In genomic region chr2:166084964-166085363, GRCm38 (mm10) we compare ENCODE assay signal across 8 mouse cellular contexts.
DNase-seq lines count a peak whose midpoint lies in the region; ATAC-seq and TF ChIP-seq lines count a peak whose summit lies in the region.
"Not testable (repeated sequence)": the region's sequence is repeated elsewhere in the genome, so short reads cannot be mapped to it uniquely, and the experiment has no call there.

No protein-coding gene starts in this region.

- not testable (repeated sequence) for H3K4me2 ChIP-seq in embryonic facial prominence, embryonic 11.5 days (ENCODE audit: low read depth, low read length); liver, postnatal 0 days (ENCODE audit: low read depth, low read length)

- 41% methylated on average over 6 of the region's 6 CpGs for WGBS in embryonic facial prominence, embryonic 11.5 days
- WGBS in heart, adult 2 months = 26% methylated on average over 6 of the region's 6 CpGs
- 30% methylated on average over 6 of the region's 6 CpGs for WGBS in liver, postnatal 0 days (ENCODE audit: insufficient replicate concordance)
- WGBS in olfactory bulb, adult 2 months = 32% methylated on average over 6 of the region's 6 CpGs

- not testable (repeated sequence) for ATAC-seq in embryonic facial prominence, embryonic 11.5 days (replicated peaks; ENCODE audit: insufficient number of reproducible peaks, low FRiP score, low TSS enrichment, low read depth); liver, postnatal 0 days

- in situ Hi-C loops in ES-E14 (cut with MboI; ENCODE audit: low sequenced_read_pairs in 2 of 2, unreplicated experiment in 2 of 2) = loop anchor here in 1 of 2 experiments (5.0 kb wide), 1 partner anchor 472 kb away; no protein-coding TSS in a partner anchor

- H3K36me3 ChIP-seq in ES-E14 (ENCODE audit: control insufficient read depth, insufficient read depth, low read length, poor library complexity, severe bottlenecking) = peaks cover 45% of the 10 kb centered on the region
- not testable (repeated sequence) for H3K36me3 ChIP-seq in embryonic facial prominence, embryonic 11.5 days (replicated peaks; ENCODE audit: control insufficient read depth, insufficient read depth, low read depth, low read length); heart, adult 2 months (ENCODE audit: control insufficient read depth, insufficient read depth, low read length); liver, postnatal 0 days (replicated peaks; ENCODE audit: insufficient read depth, low read length)

- not testable (repeated sequence) for H3K9me3 ChIP-seq in ES-E14 (ENCODE audit: control insufficient read depth, insufficient read depth, low read depth, low read length); embryonic facial prominence, embryonic 11.5 days (replicated peaks; ENCODE audit: control insufficient read depth, low read length); liver, postnatal 0 days (ENCODE audit: low read length)

- not testable (repeated sequence) for H3K79me2 ChIP-seq in heart, adult 2 months (replicated peaks; ENCODE audit: control insufficient read depth, insufficient read depth, low read length)

- peak; percentile 70; the same call in 1 of the 2 replicates for TF ChIP-seq EP300 in heart, adult 2 months (IDR thresholded peaks at IDR 0.05; ENCODE audit: insufficient read depth, low read depth, low read length)
- not testable (repeated sequence) for TF ChIP-seq EP300 in liver, postnatal 0 days (IDR thresholded peaks at IDR 0.05; ENCODE audit: low read depth)

- H3K4me3 ChIP-seq in ES-E14 (ENCODE audit: insufficient read depth in 1 of 2, low read depth in 1 of 2, low read length in 2 of 2, poor library complexity in 1 of 2, severe bottlenecking in 1 of 2); embryonic facial prominence, embryonic 11.5 days (ENCODE audit: low read depth, low read length); heart, adult 2 months; liver, postnatal 0 days (ENCODE audit: low read depth, low read length); olfactory bulb, adult 2 months (ENCODE audit: insufficient read depth, low read depth, low read length): not testable (repeated sequence)

- TF ChIP-seq CTCF in heart, adult 2 months (IDR thresholded peaks at IDR 0.05) = peak; percentile 85
- TF ChIP-seq CTCF in liver, postnatal 0 days (IDR thresholded peaks at IDR 0.05; ENCODE audit: low read depth) = peak; percentile 81
- TF ChIP-seq CTCF in olfactory bulb, adult 2 months (IDR thresholded peaks at IDR 0.05; ENCODE audit: insufficient read depth, low read depth, low read length) = peak; percentile 46; the same call in 1 of the 2 replicates

- peak; percentile 59 for DNase-seq in ES-E14 (ENCODE audit: low read depth, low spot score)
- peak; percentile 50 for DNase-seq in c-Kit-positive CD71-negative TER-119-negative erythroid progenitor cells, embryonic 14.5 days (ENCODE audit: low read depth)
- DNase-seq in embryonic facial prominence, embryonic 11.5 days (ENCODE audit: low spot score) = peak; percentile 73
- DNase-seq in heart, adult 2 months = peak; percentile 50 to 75
- DNase-seq in kidney, postnatal 36 days = peak; percentile 61 to 85
- DNase-seq in liver, postnatal 0 days = peak; percentile 76
- peak; percentile 9 to 53 for DNase-seq in thymus, postnatal 10 days (ENCODE audit: low spot score in 2 of 2)

- intact Hi-C loops in heart, adult 2 months (cut with DNase I) = loop anchor here (1.0 to 10.0 kb wide), 4 partner anchors 72 to 700 kb away; partner anchors contain the start of gene Sulf2

- not testable (repeated sequence) for H3K9ac ChIP-seq in ES-E14 (ENCODE audit: insufficient read depth, low read depth, low read length, poor library complexity, severe bottlenecking); embryonic facial prominence, embryonic 11.5 days (replicated peaks; ENCODE audit: low read length); heart, adult 2 months (ENCODE audit: low read depth, low read length); liver, postnatal 0 days (replicated peaks)

- TF ChIP-seq POLR2A in heart, adult 2 months (IDR thresholded peaks at IDR 0.05; ENCODE audit: insufficient read depth, low read depth, low read length); olfactory bulb, adult 2 months (IDR thresholded peaks at IDR 0.05; ENCODE audit: insufficient read depth, low read depth, low read length): not testable (repeated sequence)

- H3K27ac ChIP-seq in ES-E14 (ENCODE audit: insufficient read depth, low read depth, low read length, poor library complexity, severe bottlenecking); embryonic facial prominence, embryonic 11.5 days (replicated peaks; ENCODE audit: low read depth, low read length); heart, adult 2 months; liver, postnatal 0 days (ENCODE audit: low read depth); olfactory bulb, adult 2 months (ENCODE audit: insufficient read depth, low read depth, low read length): not testable (repeated sequence)

- H3K4me1 ChIP-seq in ES-E14 (ENCODE audit: control insufficient read depth in 2 of 2, insufficient read depth in 2 of 2, low read length in 2 of 2, poor library complexity in 1 of 2) = peaks cover 2 to 14% of the 10 kb centered on the region in 2 experiments; a peak in 1 of 4 replicates
- H3K4me1 ChIP-seq in embryonic facial prominence, embryonic 11.5 days (ENCODE audit: control insufficient read depth, insufficient read depth, low read length); heart, adult 2 months (ENCODE audit: control insufficient read depth, insufficient read depth, low read length); liver, postnatal 0 days (ENCODE audit: insufficient read depth): not testable (repeated sequence)
- peaks cover 14% of the 10 kb centered on the region; the same call in 1 of the 2 replicates for H3K4me1 ChIP-seq in olfactory bulb, adult 2 months (ENCODE audit: control insufficient read depth, insufficient read depth, low read length)

- not testable (repeated sequence) for H3K27me3 ChIP-seq in embryonic facial prominence, embryonic 11.5 days (ENCODE audit: control insufficient read depth, insufficient read depth, low read length); heart, adult 2 months (ENCODE audit: control insufficient read depth, insufficient read depth, low read length); liver, postnatal 0 days (ENCODE audit: insufficient read depth, low read length)

TF ChIP-seq in ES-E14, 5 proteins besides CTCF, POLR2A, EP300 and RAD21:
- peak; percentile 71 for TF ChIP-seq ZC3H11A (IDR thresholded peaks at IDR 0.05; ENCODE audit: borderline replicate concordance, low read depth, low read length)
